Mouse (Mus musculus) frontal cortex, postnatal 10 days (tissue): ENCODE results near the gene Btbd9.
"Not testable (repeated sequence)": the region's sequence is repeated elsewhere in the genome, so short reads cannot be mapped to it uniquely, and the experiment has no call there.

Experiments
- DNase-seq, 2 experiments: peaks; one replicate each; pipeline ENCODE4 v3.0.0; 2022; ENCODE audit warnings: low spot score in 2 of 2, mixed read lengths in 1 of 2

Btbd9 gene

GRCm38 (mm10) chr17:30575941-30576773 is at the start of gene Btbd9:
Gene Btbd9, minus strand, starts transcription at chr17:30576488.
- peak; percentile 89 to 96 for DNase-seq

- not testable (repeated sequence) for DNase-seq
Measured at GRCm38 (mm10) chr17:30624132-30624531, 47.8 kb upstream of the Btbd9 start, which contains the start of gene Dnah8. Gene Dnah8, plus strand, starts transcription at chr17:30624354.

GRCm38 (mm10) chr17:30623200-30623599 is 46.9 kb upstream of the Btbd9 start:
- no peak for DNase-seq

GRCm38 (mm10) chr17:30621450-30621849 is 45.2 kb upstream of the Btbd9 start:
- no peak for DNase-seq

- no peak for DNase-seq
Measured at GRCm38 (mm10) chr17:30620548-30620947, 44.3 kb upstream of the Btbd9 start.

- no peak for DNase-seq
Measured at GRCm38 (mm10) chr17:30619153-30619552, 42.9 kb upstream of the Btbd9 start.

- DNase-seq = no peak
Measured at GRCm38 (mm10) chr17:30618136-30618891, 42.0 kb upstream of the Btbd9 start.

GRCm38 (mm10) chr17:30616203-30616602 is 39.9 kb upstream of the Btbd9 start:
- DNase-seq = no peak

GRCm38 (mm10) chr17:30613350-30613749 is 37.1 kb upstream of the Btbd9 start:
- no peak for DNase-seq

GRCm38 (mm10) chr17:30612075-30612859 is 36.0 kb upstream of the Btbd9 start:
- DNase-seq = peak; percentile 99 to 100

GRCm38 (mm10) chr17:30611221-30612074 is 35.2 kb upstream of the Btbd9 start:
- no peak for DNase-seq

GRCm38 (mm10) chr17:30610739-30611138 is 34.5 kb upstream of the Btbd9 start:
- no peak for DNase-seq

GRCm38 (mm10) chr17:30609980-30610307 is 33.7 kb upstream of the Btbd9 start:
- no peak for DNase-seq

- DNase-seq = no peak
Measured at GRCm38 (mm10) chr17:30609305-30609979, 33.2 kb upstream of the Btbd9 start.

- DNase-seq = no peak
Measured at GRCm38 (mm10) chr17:30607909-30608495, 31.7 kb upstream of the Btbd9 start.

- no peak for DNase-seq
Measured at GRCm38 (mm10) chr17:30607330-30607729, 31.0 kb upstream of the Btbd9 start.

GRCm38 (mm10) chr17:30606634-30607081 is 30.4 kb upstream of the Btbd9 start:
- DNase-seq = no peak

- no peak for DNase-seq
Measured at GRCm38 (mm10) chr17:30606206-30606605, 29.9 kb upstream of the Btbd9 start.

- no peak for DNase-seq
Measured at GRCm38 (mm10) chr17:30605001-30605400, 28.7 kb upstream of the Btbd9 start.

- DNase-seq = no peak
Measured at GRCm38 (mm10) chr17:30604296-30604695, 28.0 kb upstream of the Btbd9 start.
